Mouse (Mus musculus): ENCODE data around the gene Agbl3.
A peak's percentile ranks its signal among the peaks of the same experiment; 100 is the strongest.

Gene Agbl3

GRCm38 (mm10) chr6:34874101-34874921, 94.1 kb downstream of the Agbl3 start:
- peak; percentile 77 for DNase-seq (ENCODE audit: low spot score)

GRCm38 (mm10) chr6:34875268-34875761, 95.1 kb downstream of the Agbl3 start:
- no peak for DNase-seq (ENCODE audit: low spot score)

GRCm38 (mm10) chr6:34875966-34876834, 96.0 kb downstream of the Agbl3 start:
- peak; percentile 79 for DNase-seq (ENCODE audit: low spot score)

GRCm38 (mm10) chr6:34876835-34877156, 96.6 kb downstream of the Agbl3 start:
- peak; percentile 63 for DNase-seq (ENCODE audit: low spot score)

GRCm38 (mm10) chr6:34877509-34878321, 97.5 kb downstream of the Agbl3 start, which contains the start of gene Cyren:
TSS of gene Cyren (minus strand) at chr6:34878060.
- DNase-seq (ENCODE audit: low spot score): peak; percentile 90

- DNase-seq (ENCODE audit: low spot score): no peak
Observed at GRCm38 (mm10) chr6:34879101-34879740, 99.0 kb downstream of the Agbl3 start.

GRCm38 (mm10) chr6:34879911-34880475, 99.8 kb downstream of the Agbl3 start:
- no peak for DNase-seq (ENCODE audit: low spot score)

GRCm38 (mm10) chr6:34884724-34885123, 104.5 kb downstream of the Agbl3 start:
- no peak for DNase-seq (ENCODE audit: low spot score)

GRCm38 (mm10) chr6:34887131-34887850, 107.1 kb downstream of the Agbl3 start:
- no peak for DNase-seq (ENCODE audit: low spot score)

GRCm38 (mm10) chr6:34889185-34889584, 109.0 kb downstream of the Agbl3 start:
- DNase-seq (ENCODE audit: low spot score): no peak

- no peak for DNase-seq (ENCODE audit: low spot score)
Observed at GRCm38 (mm10) chr6:34895569-34895968, 115.3 kb downstream of the Agbl3 start.

GRCm38 (mm10) chr6:34896168-34896780, 116.0 kb downstream of the Agbl3 start:
- DNase-seq (ENCODE audit: low spot score): no peak

GRCm38 (mm10) chr6:34899127-34899526, 118.9 kb downstream of the Agbl3 start:
- peak; percentile 50 for DNase-seq (ENCODE audit: low spot score)

- no peak for DNase-seq (ENCODE audit: low spot score)
Observed at GRCm38 (mm10) chr6:34900990-34901389, 120.8 kb downstream of the Agbl3 start.

- DNase-seq (ENCODE audit: low spot score): no peak
Observed at GRCm38 (mm10) chr6:34901911-34902444, 121.7 kb downstream of the Agbl3 start.

GRCm38 (mm10) chr6:34902578-34902977, 122.3 kb downstream of the Agbl3 start:
- no peak for DNase-seq (ENCODE audit: low spot score)

GRCm38 (mm10) chr6:34903441-34903840, 123.2 kb downstream of the Agbl3 start:
- no peak for DNase-seq (ENCODE audit: low spot score)

GRCm38 (mm10) chr6:34903851-34904250, 123.6 kb downstream of the Agbl3 start:
- no peak for DNase-seq (ENCODE audit: low spot score)

- DNase-seq (ENCODE audit: low spot score): no peak
Observed at GRCm38 (mm10) chr6:34904361-34904760, 124.1 kb downstream of the Agbl3 start.

- DNase-seq (ENCODE audit: low spot score): no peak
Observed at GRCm38 (mm10) chr6:34906125-34906524, 125.9 kb downstream of the Agbl3 start.

Measured in yolk sac, embryonic 10.5 days (tissue).